Mouse (Mus musculus) R1 (cell line): ENCODE measurements around the gene Rbm14.
"Not testable (repeated sequence)": the region's sequence is repeated elsewhere in the genome, so short reads cannot be mapped to it uniquely, and the experiment has no call there.

Experiments used
- DNase-seq: peaks from one replicate; pipeline ENCODE4 v3.0.0-alpha.2; 2018; ENCODE audit warnings: low read depth, low spot score

The Rbm14 gene

DNA sequence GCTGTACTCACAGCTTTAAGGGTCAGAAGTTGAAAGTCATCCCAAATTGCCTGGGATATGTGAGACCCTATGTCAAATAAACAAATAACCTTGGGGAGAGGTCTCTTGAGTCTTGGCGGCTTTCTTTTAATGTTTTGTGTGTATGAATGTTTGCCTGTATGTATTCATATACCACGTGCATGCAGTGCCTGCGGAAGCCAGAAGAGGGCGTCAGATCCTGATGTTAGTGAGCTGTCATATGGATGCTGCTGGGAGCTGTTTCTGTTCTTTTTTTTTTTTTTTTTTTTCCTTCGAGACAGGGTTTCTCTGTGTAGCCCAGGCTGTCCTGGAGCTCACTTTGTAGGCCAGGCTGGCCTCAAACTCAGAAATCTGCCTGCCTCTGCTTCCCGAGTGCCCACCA lies 1.6 kb upstream of the Rbm14 start:
- peak; percentile 88 for DNase-seq

DNA sequence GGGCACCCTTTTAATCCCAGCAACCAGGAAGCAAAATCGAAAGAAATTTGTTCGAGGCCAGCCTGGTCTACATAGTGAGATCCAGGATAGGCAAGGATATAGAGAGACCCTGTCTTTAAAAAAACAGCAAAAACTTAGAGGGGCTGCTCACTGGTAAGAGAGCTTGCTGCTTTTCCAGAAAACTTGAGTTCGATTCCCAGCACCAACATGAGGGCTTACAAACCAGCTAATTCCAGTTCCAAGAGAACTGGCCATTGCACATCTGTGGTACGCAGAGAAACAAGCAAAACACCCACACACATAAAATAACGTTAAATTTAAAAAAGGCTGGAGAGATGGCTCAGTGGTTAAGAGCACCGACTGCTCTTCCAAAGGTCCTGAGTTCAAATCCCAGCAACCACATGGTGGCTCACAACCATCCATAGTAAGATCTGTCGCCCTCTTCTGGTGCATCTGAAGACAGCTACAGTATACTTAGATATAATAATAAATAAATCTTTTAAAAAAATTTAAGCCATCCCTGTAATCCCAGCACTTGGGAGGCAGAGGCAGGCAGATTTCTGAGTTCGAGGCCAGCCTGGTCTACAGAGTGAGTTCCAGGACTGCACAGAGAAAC lies 1.0 kb upstream of the Rbm14 start:
- peak; percentile 43 for DNase-seq

DNA sequence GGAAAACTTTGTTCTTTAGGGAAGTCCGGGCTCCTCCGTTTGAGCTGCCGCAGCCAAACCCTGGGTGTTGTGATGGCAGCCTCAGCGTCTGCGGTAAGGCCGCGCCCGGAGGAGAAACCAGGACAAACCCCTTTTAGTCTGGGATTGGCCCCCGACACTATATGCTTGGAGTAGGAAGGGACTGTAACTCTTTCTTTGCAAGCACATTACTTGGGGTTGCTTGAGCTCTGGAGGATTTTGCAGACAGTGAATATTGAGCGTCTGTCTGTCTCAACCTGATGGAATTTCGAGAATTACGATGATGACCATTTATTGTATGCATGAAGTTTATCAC lies 442 bp upstream of the Rbm14 start:
- DNase-seq = no peak

DNA sequence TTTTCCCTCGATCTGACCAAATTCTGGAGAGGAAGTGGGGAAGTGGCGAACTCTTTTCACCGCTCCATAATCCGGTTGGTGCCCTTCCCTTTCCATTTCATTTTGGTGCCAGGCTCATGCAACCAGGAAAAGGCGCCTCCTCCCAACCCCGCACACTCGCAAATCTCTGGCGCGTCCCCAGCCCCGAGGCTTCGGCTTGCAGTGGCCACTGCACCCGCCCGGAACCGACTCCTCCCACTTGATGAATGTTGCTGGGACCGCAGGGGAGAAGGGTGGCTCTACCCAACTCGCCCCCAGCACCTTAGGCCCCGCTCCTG lies 730 bp downstream of the Rbm14 start:
- DNase-seq = no peak

DNA sequence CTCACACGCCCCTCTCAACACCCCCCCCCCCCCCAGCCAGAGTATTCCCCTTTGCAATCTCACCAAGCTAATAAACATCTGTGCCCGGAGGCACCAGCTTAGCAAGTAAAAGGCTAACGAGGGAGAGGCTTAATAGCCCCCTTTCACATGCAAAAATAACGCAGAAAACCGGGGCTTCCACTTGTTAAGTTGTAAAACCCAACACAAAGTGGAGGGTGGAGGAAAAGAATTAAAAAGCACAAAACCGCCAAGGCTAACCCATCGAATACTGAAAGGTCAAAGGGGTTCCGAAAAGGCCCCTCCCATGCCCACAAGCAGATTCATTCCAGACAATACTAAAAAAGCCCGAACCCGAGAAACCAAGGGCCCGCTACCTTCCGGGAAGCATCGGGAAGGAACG lies 1.1 kb downstream of the Rbm14 start:
- DNase-seq = peak; percentile 99

DNA sequence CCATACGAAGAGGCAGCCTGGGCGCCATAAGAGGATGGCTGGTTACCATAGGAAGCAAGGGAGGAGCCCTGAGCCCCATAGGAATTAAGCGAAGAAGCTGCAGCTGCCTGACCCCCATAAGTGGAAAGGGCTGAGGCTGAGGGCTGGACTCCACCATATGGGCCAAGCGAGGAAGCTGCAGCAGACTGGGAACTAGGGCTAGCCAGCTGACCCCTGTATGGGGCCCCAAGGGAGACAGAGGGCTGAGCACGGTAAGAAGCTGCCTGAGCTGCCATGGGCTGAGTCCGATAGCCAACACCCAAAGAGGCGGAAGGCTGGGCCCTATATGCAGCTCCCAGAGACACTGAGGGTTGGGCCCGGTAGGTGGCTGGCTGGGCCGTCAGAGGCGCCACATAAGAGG lies 8.2 kb downstream of the Rbm14 start:
- no peak for DNase-seq

DNA sequence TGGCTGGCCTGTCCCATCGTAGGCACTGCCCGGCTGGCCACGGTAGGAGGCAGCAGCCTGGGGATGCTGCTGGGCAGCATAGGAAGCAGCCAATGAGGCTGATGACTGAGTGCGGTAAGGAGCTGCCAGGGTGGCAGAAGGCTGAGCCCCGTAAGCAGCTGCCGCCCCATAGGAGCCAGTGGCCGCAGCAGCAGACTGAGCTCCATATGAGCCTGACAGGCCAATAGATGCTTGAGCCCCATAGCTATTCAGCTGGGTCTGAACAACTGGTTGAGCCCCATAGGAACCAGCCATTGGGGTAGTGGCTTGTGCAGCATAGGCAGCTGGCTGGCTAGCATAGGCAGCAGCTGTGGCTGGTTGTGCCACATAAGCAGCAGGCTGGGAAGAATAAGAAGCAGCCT lies 8.7 kb downstream of the Rbm14 start:
- DNase-seq = no peak

DNA sequence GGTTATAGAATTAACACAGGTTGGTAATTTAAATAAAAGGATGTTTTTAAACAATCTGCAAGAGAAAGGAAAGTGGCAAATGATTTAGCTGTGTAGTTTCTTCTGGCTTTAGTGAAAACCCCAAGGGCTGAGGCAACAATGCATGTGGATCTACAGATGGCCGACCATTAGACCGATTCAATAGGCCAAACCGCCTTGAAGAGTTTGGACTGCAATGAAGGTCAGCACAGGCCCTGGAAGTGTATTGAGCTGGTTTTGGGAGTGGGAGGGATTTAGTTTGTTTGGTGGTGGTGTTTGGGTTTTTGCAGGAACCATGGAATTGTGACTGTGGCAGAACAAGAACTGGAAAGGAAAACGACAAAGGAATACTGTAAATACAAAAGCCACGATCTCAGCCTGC lies 12.4 kb downstream of the Rbm14 start:
- DNase-seq = no peak

DNA sequence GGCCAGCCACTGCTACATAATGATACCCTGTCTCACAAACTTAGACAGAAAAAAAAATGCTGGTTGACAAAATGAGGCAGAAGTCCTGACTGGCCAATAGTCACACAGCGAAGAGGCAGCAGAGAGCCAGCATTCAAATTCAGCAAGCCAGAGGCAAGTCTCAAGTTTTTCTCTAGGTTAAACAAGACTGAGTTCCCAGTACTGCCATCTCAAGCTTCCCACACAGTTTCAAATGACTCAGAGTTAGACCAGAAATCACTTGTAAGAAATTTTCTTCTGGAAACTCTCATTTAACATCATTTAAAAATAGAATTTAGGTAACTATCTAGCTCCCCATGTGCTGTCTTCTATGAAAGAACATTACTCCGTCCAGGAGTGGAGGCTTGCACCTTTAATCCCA lies 13.6 kb downstream of the Rbm14 start:
- DNase-seq = no peak

DNA sequence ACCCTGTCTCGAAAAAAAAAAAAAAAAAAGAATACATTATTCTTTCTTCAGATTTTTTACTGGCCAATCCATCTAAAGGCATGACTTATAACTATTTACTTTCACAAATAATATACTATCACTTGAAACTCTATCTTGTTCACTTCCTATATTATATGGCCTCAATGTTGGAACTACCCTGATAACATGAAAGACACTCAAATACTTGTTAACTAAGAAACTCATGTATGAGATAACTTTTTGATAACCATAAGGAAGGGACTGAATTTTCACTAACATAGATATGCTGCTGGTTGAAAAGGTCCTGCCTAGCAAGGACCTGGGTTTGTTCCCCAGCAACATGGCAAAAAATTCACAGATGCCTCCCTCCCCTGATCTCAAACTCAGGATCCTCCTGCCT lies 15.5 kb downstream of the Rbm14 start:
- no peak for DNase-seq

DNA sequence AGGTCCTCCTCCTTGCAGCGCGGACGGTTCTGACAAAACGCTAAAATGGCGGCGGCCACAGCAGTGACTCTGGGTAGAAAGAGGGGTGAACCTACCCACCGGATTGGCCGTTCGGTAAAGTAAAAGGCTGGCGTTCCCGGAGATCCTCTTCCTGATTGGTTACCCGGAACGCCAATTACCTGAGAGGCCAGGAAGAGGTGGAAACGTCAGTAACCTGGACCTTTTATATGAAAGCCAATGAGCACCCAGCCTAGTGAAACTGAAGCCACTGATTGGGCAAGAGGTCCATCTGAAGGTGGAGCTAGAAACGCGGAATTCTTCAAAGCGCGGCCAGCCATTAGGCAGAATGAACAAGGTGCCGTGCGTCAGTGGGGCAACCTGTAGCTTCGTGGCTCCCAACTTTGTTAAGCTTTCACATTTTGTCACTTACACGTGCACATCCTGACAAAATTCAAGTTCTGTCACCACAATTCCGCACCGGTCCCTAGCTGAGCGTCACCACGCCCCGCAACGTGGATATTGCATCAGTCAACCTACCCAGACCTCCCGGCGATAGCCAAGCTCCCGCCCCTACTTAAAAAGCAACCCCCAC lies 17.5 kb downstream of the Rbm14 start, which contains the start of gene Rbm4:
Gene Rbm4 (minus strand): TSS at position 71 of the 592 bp plus-strand sequence.
- peak; percentile 100 for DNase-seq

DNA sequence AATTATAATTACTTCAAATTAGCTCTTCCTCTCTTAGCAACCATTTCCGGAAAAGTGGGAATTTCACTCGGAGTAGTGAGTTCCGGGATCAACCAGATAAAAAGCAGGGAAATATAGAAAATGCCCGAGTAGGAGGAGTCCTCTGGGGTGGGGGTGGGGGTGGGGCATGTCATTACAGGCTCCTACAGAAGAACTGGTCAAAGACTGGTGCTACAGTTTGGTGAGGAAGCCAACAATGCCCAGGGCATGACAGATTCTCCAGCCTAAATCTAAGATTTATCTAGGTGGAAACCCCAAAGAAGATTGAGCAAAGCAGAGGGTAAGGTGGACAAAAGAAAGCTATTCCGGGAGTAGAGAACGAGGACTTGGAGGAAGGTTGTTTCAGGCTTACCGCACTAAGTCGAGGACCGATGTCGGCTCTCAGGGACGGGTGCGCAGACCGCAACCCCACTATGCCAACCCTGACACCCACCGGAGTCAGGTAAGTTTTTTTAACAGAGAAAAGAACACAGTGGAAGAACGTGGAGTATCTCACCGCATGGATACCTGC lies 18.1 kb downstream of the Rbm14 start:
- DNase-seq = peak; percentile 60

DNA sequence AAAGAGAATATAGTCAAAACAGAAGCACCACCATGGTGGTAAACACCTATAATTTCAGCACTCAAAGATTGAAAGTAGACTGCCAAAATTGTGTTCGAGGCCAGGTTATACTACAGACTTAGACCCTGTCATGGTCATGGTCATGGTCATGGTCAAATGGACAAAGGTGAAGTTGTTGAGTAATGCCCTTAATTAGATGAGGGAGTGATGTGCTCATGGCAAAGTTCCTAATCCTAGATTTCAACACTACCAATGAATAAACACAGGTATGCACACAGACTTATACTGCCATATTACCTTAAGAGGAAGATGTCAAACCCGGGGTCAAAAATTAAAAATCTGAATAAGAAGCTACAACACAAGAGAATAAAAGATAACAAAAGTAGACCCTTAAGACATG lies 25.1 kb downstream of the Rbm14 start:
- no peak for DNase-seq

DNA sequence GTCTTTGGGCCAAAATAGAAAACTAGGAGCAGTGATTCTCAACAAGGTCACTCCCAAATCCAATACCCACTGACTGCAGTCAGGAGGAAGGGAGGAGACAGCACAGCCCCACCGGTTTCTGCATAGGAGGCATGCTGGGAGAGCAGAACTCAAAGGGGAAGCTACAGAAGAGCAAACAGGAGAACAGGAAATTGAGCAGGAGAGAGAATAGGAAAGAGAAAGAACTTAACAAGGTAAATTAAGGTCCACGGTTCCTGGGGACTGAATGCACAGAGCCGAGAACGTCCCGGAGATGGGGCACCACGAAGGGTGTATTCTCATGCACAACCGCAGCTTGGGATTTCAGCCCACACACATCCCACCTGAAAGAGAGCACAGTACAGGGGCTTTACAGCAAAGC lies 26.2 kb downstream of the Rbm14 start:
- peak; percentile 80 for DNase-seq

DNA sequence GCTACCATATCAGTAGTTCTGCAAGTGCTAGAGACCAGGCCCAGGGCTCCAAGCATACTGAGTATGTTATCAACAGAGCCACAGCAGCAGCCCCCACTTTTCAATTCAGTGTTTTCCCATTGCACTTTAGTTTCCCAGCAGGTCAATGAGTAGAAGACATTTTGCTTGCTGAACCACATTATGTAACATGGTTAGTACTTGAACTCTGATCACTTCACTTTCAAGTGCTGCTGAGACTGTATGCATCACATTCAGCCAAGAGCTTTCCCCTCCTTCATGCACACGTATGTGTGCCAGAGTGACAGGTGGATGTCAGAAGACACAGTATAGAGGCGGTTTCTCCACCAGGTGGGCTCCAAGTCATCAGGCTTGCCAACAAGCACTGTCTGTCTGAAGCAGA lies 28.5 kb downstream of the Rbm14 start:
- DNase-seq = no peak

DNA sequence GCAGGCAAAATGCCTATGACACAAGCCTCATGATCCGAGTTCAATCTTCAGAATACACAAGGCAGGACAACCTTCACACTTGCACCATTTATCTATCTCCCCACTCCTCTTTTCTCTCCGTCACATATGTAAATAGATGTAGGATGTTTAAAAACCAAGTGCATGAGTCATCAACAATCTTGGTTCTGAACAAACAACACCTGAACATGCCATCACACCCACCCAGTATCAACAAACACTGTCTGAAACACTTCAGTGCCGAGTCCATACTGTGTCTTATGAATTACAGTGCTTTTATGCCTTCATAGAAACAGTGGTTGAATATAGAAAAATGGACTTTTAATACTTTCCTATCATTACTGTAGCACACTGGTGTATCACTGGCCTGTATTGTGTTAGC lies 38.6 kb downstream of the Rbm14 start:
- no peak for DNase-seq

DNA sequence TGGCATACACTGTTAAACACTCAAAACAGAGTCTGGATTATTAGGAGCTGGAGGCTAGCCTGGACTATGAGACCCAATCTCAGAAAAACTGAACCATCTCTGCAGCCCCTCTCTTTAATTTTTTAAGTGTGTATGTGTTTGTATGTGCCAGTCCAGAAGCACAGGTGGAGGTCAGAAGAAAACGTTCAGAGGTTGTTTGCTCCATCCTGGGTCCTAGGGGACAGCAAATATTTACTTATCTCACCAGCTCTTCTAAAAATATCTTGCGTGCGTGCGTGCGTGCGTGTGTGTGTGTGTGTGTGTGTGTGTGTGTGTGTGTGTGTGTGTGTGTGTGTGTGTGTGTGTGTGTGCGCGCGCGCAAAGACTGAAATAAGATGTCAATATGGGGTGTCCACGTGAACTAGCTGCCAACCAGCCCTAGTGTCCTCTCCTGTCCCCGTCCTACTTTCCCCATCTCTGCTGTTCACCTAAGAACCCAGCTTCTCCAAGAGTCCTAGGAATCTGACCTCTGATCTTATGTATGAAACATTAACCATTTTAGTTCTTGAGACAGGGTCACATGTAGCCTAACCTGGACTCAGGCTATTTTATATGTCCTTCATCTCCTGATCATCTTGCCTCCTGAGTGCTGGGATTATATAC lies 43.8 kb downstream of the Rbm14 start:
- no peak for DNase-seq

DNA sequence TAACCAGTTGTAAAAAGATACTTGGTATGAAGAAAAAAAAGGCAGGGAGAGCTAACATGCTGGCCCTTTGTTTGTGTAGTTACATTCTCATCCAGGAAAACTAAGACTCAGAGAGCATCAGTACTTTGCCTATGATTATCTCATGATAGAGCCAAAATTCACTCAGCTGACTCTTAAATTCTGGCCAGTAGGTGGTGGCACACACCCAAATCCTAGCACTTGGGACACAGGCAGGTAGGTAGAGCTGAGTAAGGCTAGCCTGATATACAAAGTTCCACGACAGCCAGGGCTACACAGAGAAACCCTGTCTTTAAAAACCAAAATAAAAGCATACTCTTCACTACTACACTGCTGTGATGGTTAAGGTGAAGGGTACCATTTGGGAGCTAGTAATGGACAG lies 48.6 kb downstream of the Rbm14 start:
- DNase-seq = peak; percentile 60

DNA sequence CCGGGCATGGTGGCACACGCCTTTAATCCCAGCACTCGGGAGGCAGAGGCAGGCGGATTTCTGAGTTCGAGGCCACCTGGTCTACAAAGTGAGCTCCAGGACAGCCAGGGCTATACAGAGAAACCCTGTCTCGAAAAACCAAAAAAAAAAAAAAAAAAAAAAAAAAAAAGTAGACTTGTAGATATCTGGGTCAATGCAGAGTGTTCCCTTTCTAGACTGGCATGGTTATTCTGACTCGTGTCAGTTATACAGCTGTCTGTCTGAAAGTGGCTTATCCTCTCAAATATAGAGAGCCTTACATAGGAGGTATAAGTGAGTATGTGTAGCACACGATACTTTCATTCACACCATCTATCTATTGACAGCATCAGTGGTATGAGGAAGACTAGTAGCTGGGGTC lies 50.9 kb downstream of the Rbm14 start:
- DNase-seq = not testable (repeated sequence)

DNA sequence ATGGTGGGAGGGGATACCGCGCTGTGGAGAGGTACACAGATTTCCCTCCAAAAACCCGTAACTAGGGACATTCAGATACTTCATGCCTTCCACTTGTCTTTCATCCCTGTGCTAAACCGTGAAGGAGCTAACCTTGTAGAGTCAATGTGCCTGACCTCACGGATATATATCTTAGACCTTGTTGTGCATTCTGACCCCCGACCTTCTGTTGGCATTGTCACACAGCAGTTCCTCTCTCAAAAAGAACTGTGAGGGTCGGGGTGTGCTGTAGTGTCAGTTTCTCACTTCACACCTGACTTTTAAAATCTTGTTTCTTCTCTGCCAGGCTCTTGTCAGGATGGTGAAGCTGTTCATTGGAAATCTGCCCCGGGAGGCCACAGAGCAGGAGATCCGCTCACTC lies 54.5 kb downstream of the Rbm14 start:
- DNase-seq = no peak

DNA sequence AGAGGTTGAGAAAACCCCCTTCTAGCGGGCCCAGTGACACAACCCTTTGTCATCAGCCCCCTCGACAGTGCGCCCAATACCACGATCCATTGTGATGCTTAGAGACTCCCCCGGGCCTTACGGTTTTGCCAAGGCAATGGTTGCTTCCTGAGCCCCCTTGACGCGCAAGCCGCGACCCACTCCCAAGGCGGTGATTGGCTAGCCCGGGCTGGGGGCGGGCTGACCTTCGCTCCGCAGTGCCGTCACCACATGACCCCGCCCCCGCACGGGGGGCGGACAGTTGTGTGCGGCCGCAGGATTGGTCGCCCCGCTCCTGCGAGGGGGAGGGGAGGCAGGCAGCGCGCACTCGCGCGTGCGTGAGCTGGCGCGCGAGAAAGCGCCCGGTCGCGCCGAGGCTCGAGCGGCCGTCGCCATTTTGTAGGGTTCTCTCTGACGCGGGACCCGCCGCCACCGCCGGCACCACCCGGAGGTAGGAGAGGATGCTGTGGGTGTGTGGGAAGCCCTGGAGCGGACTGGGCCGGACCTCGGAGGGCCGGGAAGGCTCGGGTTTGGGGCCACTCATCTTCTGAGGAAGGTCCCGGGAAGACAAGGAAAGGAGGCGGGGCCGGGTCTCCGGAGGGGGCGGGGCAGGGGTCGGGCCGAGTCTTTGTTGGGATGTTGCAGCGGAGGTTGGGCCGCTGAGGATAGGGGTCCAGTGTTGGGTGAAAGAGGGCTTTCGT lies 55.1 kb downstream of the Rbm14 start, which contains the start of gene Rbm4b:
Gene Rbm4b (plus strand): TSS at position 305 of the 719 bp plus-strand sequence.
- peak; percentile 96 for DNase-seq

DNA sequence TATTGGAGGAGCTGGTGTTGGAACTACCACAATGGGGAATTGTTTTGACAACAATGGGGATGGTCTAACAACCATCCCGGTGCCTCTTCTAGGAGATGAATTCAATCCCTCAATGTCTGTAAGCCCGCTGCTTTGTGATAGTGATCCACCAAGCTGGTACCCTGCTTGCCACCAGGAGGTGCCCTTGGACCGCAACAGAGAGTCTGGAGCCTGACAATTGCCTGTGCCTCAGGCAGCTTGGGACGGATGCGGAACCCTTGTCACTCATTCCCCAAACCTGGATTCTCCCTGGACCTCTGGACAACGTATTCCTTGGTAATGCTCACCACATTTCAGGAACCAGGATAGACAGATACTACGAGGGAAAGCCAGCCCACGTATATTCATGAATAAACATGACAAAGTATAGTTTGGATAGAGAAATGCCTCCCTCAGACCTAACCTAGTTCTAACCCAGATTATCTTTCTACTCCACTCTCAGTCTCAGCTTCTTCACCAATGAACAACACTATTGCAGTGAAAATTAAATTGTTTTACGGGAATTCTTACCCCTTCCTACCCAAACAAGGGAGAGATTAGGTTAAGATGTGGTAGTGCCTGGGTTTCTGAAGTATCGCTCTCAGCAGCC lies 55.8 kb downstream of the Rbm14 start:
- peak; percentile 93 for DNase-seq
